Mouse (Mus musculus) stomach, postnatal 0 days (tissue): ENCODE data around the gene Gng8. TPM values are rescaled to one million over a fixed set of nuclear protein-coding genes. Genes with fewer than 3 reads are reported as not detected.

Source experiments
- ATAC-seq: fragments of 200-750 bp; cut with Nextera tagmentation; 2 replicates; pipeline ENCODE4 v1.8.0; 2017; ENCODE audit not compliant: low FRiP score, low TSS enrichment
- DNase-seq: peaks from one replicate; pipeline ENCODE4 v3.0.0-alpha.2; 2016; ENCODE audit warnings: low spot score
- H3K27ac ChIP-seq: fragments of 300-500 bp; sonication (generic); replicated peaks from 2 replicates; pipeline ENCODE4 v1.5.1; 2014; ENCODE audit warnings: mild to moderate bottlenecking, control low read depth
- H3K27me3 ChIP-seq: fragments of 300-500 bp; sonication (generic); 2 replicates; pipeline ENCODE4 v1.6.1; 2014; ENCODE audit warnings: low read length; ENCODE audit not compliant: control insufficient read depth, insufficient read depth
- H3K36me3 ChIP-seq: fragments of 300-500 bp; sonication (generic); 2 replicates; pipeline ENCODE4 v1.6.1; 2014; ENCODE audit warnings: low read length, mixed read lengths; ENCODE audit not compliant: control insufficient read depth, insufficient read depth
- H3K4me1 ChIP-seq: fragments of 300-500 bp; sonication (generic); replicated peaks from 2 replicates; pipeline ENCODE4 v1.6.1; 2014; ENCODE audit warnings: antibody characterized with exemption; ENCODE audit not compliant: control insufficient read depth, insufficient read depth
- H3K4me2 ChIP-seq: fragments of 300-500 bp; sonication (generic); replicated peaks from 2 replicates; pipeline ENCODE4 v1.6.1; 2014; ENCODE audit warnings: low read depth, mild to moderate bottlenecking, control low read depth, moderate library complexity
- H3K4me3 ChIP-seq: fragments of 300-500 bp; sonication (generic); 2 replicates; pipeline ENCODE4 v1.5.1; 2014; ENCODE audit warnings: low read depth, low read length, control low read depth
- H3K9ac ChIP-seq: fragments of 300-500 bp; sonication (generic); 2 replicates; pipeline ENCODE4 v1.6.1; 2014; ENCODE audit warnings: mild to moderate bottlenecking, low read length, control low read depth, mixed read lengths
- H3K9me3 ChIP-seq: fragments of 300-500 bp; sonication (generic); 2 replicates; pipeline ENCODE4 v1.6.1; 2016; ENCODE audit warnings: low read length; ENCODE audit not compliant: control insufficient read depth
- CTCF ChIP-seq: IDR thresholded peaks from 2 replicates; pipeline ENCODE4 v1.5.1; 2016; ENCODE audit warnings: antibody characterized with exemption, low read depth, mild to moderate bottlenecking, moderate library complexity
- EP300 ChIP-seq: optimal IDR thresholded peaks from 2 replicates; pipeline ENCODE3; 2016; ENCODE audit warnings: antibody characterized with exemption
- WGBS: fragments of 180-500 bp; shearing (Covaris S2); extraction: QIAGEN DNeasy Blood & Tissue Kit; methylation state at CpG from one replicate; pipeline ENCODE4 v1.1.7; 2014; 5-methylcytosine and 5-hydroxymethylcytosine counted together
- polyA plus RNA-seq: library from polyadenylated mRNA; unstranded; fragments of >200 nt; fragmentation: Nextera tagmentation; extraction: Ambion mirVana; gene quantifications from 2 replicates; pipeline ENCODE4 v1.2.1, GENCODE M21; 2015

Gene Gng8
- polyA plus RNA-seq, 1 experiment from 2014 or later: 7.3 TPM

- H3K27me3 ChIP-seq: no peaks in the 10 kb centered on the region
- 34% methylated on average over 13 of the region's 14 CpGs for WGBS
- no peaks in the 10 kb centered on the region for H3K4me1 ChIP-seq
- H3K9me3 ChIP-seq: no peaks in the 10 kb centered on the region
- H3K4me3 ChIP-seq: no peak overlapping the region
- no peak overlapping the region for H3K9ac ChIP-seq
- no peak overlapping the region for H3K27ac ChIP-seq
- H3K36me3 ChIP-seq: no peaks in the 10 kb centered on the region
- DNase-seq (peak; percentile 54), ATAC-seq (no peak; the same call in 1 of the 2 replicates)
- TF ChIP-seq EP300: no peak
- TF ChIP-seq CTCF: peak; percentile 84
- H3K4me2 ChIP-seq: no peak overlapping the region
These were observed 41.4 kb downstream of the Gng8 start for GRCm38 (mm10) chr7:16932704-16933577.

GRCm38 (mm10) chr7:16937312-16937711 lies 45.7 kb downstream of the Gng8 start:
- no peak overlapping the region for H3K4me3 ChIP-seq
- H3K9me3 ChIP-seq: no peaks in the 10 kb centered on the region
- no peak overlapping the region for H3K27ac ChIP-seq
- no peak for DNase-seq
- no peak overlapping the region for H3K9ac ChIP-seq
- no peak for ATAC-seq
- H3K36me3 ChIP-seq: no peaks in the 10 kb centered on the region
- no peak overlapping the region for H3K4me2 ChIP-seq
- no peak for TF ChIP-seq EP300
- peak; percentile 58 for TF ChIP-seq CTCF
- H3K4me1 ChIP-seq: no peaks in the 10 kb centered on the region
- no peaks in the 10 kb centered on the region for H3K27me3 ChIP-seq
- WGBS: 54% methylated on average over 4 of the region's 4 CpGs

GRCm38 (mm10) chr7:16938117-16938791 lies 46.7 kb downstream of the Gng8 start:
- no peak overlapping the region for H3K4me2 ChIP-seq
- H3K9me3 ChIP-seq: no peaks in the 10 kb centered on the region
- no peak overlapping the region for H3K4me3 ChIP-seq
- H3K27me3 ChIP-seq: no peaks in the 10 kb centered on the region
- no peak for DNase-seq
- WGBS: 69% methylated on average over 17 of the region's 17 CpGs
- H3K4me1 ChIP-seq: no peaks in the 10 kb centered on the region
- ATAC-seq: no peak
- no peak overlapping the region for H3K27ac ChIP-seq
- H3K9ac ChIP-seq: no peak overlapping the region
- H3K36me3 ChIP-seq: no peaks in the 10 kb centered on the region
- TF ChIP-seq CTCF: no peak
- TF ChIP-seq EP300: no peak

GRCm38 (mm10) chr7:16940292-16940691 lies 48.7 kb downstream of the Gng8 start:
- no peaks in the 10 kb centered on the region for H3K9me3 ChIP-seq
- no peak overlapping the region for H3K4me2 ChIP-seq
- WGBS: 19% methylated on average over 7 of the region's 7 CpGs
- no peaks in the 10 kb centered on the region for H3K36me3 ChIP-seq
- DNase-seq: no peak
- 0 out of 2 replicates have a peak, but pooled peaks cover 2% of the 10 kb centered on the region for H3K4me1 ChIP-seq
- no peak overlapping the region for H3K9ac ChIP-seq
- no peaks in the 10 kb centered on the region for H3K27me3 ChIP-seq
- ATAC-seq: no peak; the same call in 1 of the 2 replicates
- TF ChIP-seq EP300 (no peak), CTCF (no peak)
- H3K4me3 ChIP-seq: no peak overlapping the region
- H3K27ac ChIP-seq: peak overlapping the region; percentile 49

GRCm38 (mm10) chr7:16942861-16943260 lies 51.3 kb downstream of the Gng8 start:
- H3K36me3 ChIP-seq: no peaks in the 10 kb centered on the region
- peaks cover 8% of the 10 kb centered on the region for H3K4me1 ChIP-seq
- TF ChIP-seq EP300: no peak
- DNase-seq: no peak
- no peak for ATAC-seq
- no peak overlapping the region for H3K9ac ChIP-seq
- H3K27ac ChIP-seq: no peak overlapping the region
- no peaks in the 10 kb centered on the region for H3K9me3 ChIP-seq
- no peak overlapping the region for H3K4me3 ChIP-seq
- WGBS: 44% methylated on average over 4 of the region's 4 CpGs
- no peak overlapping the region for H3K4me2 ChIP-seq
- no peaks in the 10 kb centered on the region for H3K27me3 ChIP-seq
